Mouse (Mus musculus) heart, postnatal 0 days (tissue): ENCODE results near the gene Agpat3. TPM values are rescaled to one million over a fixed set of nuclear protein-coding genes. Genes with fewer than 3 reads are reported as not detected.

Source experiments
- ATAC-seq: fragments of 200-750 bp; cut with Nextera tagmentation; 2 replicates; pipeline ENCODE4 v1.8.0; 2017; ENCODE audit warnings: low read depth, moderate number of reproducible peaks, moderate library complexity; ENCODE audit not compliant: insufficient read depth
- DNase-seq: peaks from one replicate; pipeline ENCODE4 v3.0.0-alpha.2; 2016; ENCODE audit warnings: low spot score
- H3K27ac ChIP-seq: fragments of 300-500 bp; sonication (generic); 2 replicates; pipeline ENCODE4 v1.5.1; 2014; ENCODE audit warnings: low read depth, mild to moderate bottlenecking
- H3K27me3 ChIP-seq: fragments of 300-500 bp; sonication (generic); 2 replicates; pipeline ENCODE4 v1.6.1; 2014; ENCODE audit warnings: low read length, mixed read lengths; ENCODE audit not compliant: control insufficient read depth, insufficient read depth
- H3K36me3 ChIP-seq: fragments of 300-500 bp; sonication (generic); replicated peaks from 2 replicates; pipeline ENCODE4 v1.6.1; 2014; ENCODE audit warnings: low read length, mixed read lengths; ENCODE audit not compliant: control insufficient read depth, insufficient read depth
- H3K4me1 ChIP-seq: fragments of 300-500 bp; sonication (generic); 2 replicates; pipeline ENCODE4 v1.6.1; 2014; ENCODE audit warnings: antibody characterized with exemption; ENCODE audit not compliant: control insufficient read depth, insufficient read depth
- H3K4me2 ChIP-seq: fragments of 300-500 bp; sonication (generic); 2 replicates; pipeline ENCODE4 v1.6.1; 2014; ENCODE audit warnings: low read depth, mild to moderate bottlenecking, low read length, moderate library complexity
- H3K4me3 ChIP-seq: fragments of 300-500 bp; sonication (generic); 2 replicates; pipeline ENCODE4 v1.5.1; 2014; ENCODE audit warnings: low read depth, low read length
- H3K9ac ChIP-seq: fragments of 300-500 bp; sonication (generic); replicated peaks from 2 replicates; pipeline ENCODE4 v1.6.1; 2014; ENCODE audit warnings: low read depth, low read length, mixed read lengths
- H3K9me3 ChIP-seq: fragments of 300-500 bp; sonication (generic); replicated peaks from 2 replicates; pipeline ENCODE4 v1.6.1; 2016; ENCODE audit warnings: low read length; ENCODE audit not compliant: control insufficient read depth
- CTCF ChIP-seq: IDR thresholded peaks from 2 replicates; pipeline ENCODE4 v1.5.1; 2016; ENCODE audit warnings: antibody characterized with exemption, control low read depth, low read depth
- EP300 ChIP-seq: IDR thresholded peaks from 2 replicates; pipeline ENCODE4 v1.6.1; 2016; ENCODE audit warnings: antibody characterized with exemption, low read depth
- WGBS: fragments of 180-500 bp; shearing (Covaris S2); extraction: QIAGEN DNeasy Blood & Tissue Kit; methylation state at CpG from one replicate; pipeline ENCODE4 v1.1.7; 2014; 5-methylcytosine and 5-hydroxymethylcytosine counted together
- polyA plus RNA-seq: library from polyadenylated mRNA; unstranded; fragments of >200 nt; fragmentation: Nextera tagmentation; extraction: Ambion mirVana; gene quantifications from 2 replicates; pipeline ENCODE4 v1.2.1, GENCODE M21; 2015
- total RNA-seq: library from RNA; depleted of rRNA; stranded (reverse); fragments of >200 nt; gene quantifications from 2 replicates; pipeline ENCODE4 v1.2.3, GENCODE M21; 2014; ENCODE audit warnings: low replicate concordance

Gene Agpat3
- total and polyA plus RNA-seq, 2 experiments from 2014 or later = 164 to 182 TPM

GRCm38 (mm10) chr10:78304996-78305395, 47.3 kb downstream of the Agpat3 start:
- TF ChIP-seq EP300 (no peak), CTCF (no peak)
- Histone ChIP-seq H3K27me3 (no peaks in the 10 kb centered on the region), H3K9ac (no peak overlapping the region), H3K4me3 (no peak overlapping the region), H3K4me1 (peaks cover 20% of the 10 kb centered on the region), H3K9me3 (no peaks in the 10 kb centered on the region), H3K27ac (no peak overlapping the region), H3K4me2 (no peak overlapping the region), H3K36me3 (no peaks in the 10 kb centered on the region)
- ATAC-seq (no peak), DNase-seq (no peak)
- WGBS = 69% methylated on average over 3 of the region's 3 CpGs

DNA sequence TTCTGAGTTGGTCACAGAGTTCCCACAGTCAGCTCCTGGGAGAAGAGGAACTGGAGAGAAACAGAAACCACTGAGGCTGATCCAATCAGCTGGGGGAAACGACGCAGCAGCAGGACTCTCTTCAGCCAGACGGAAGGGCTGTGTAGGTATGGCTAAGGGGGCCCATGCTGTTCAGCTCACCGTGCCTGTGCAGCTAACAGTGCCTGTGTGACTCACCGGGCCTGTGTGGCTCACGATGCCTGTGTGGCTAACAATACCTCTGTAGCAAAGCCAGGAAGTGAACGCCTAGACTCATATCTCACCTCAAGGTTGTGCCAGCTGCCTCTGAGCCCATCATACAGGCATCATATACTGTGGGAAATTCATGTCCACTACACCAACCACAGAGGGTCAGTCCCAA, 48.6 kb downstream of the Agpat3 start:
- 51% methylated on average over 7 of the region's 7 CpGs for WGBS
- H3K4me3 ChIP-seq = no peak overlapping the region
- H3K9me3 ChIP-seq = no peaks in the 10 kb centered on the region
- 0 out of 2 replicates have a peak, but pooled peaks have one; percentile 33 for ATAC-seq
- peaks cover 24% of the 10 kb centered on the region for H3K4me1 ChIP-seq
- H3K9ac ChIP-seq = no peak overlapping the region
- H3K27ac ChIP-seq = no peak overlapping the region
- no peak overlapping the region for H3K4me2 ChIP-seq
- no peaks in the 10 kb centered on the region for H3K27me3 ChIP-seq
- TF ChIP-seq CTCF (no peak), EP300 (no peak)
- no peaks in the 10 kb centered on the region for H3K36me3 ChIP-seq
- no peak for DNase-seq

DNA sequence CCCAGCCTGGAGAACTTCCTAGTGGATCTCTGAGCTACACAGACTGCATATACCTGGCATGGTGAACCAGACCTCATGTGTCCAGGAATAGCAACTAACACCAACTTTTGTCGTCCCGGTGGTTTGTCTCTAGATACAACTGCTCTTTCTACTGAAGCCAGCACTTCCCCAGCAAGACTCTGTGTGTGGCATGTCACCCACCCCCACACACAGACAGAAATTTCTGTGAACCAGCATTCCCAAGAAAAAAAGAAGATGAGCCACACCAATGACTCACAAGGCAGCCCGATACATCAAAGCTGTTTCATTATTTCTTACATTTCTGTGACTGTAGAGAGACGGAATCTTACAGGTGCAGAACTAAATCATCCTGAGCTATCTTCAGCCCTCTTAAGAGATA, 52.2 kb downstream of the Agpat3 start:
- no peak for ATAC-seq
- Histone ChIP-seq H3K27me3 (no peaks in the 10 kb centered on the region), H3K4me2 (no peak overlapping the region), H3K9me3 (no peaks in the 10 kb centered on the region), H3K9ac (no peak overlapping the region), H3K4me1 (peaks cover 47% of the 10 kb centered on the region), H3K36me3 (0 out of 2 replicates have a peak, but pooled peaks cover 3% of the 10 kb centered on the region), H3K27ac (no peak overlapping the region), H3K4me3 (no peak overlapping the region)
- TF ChIP-seq EP300 = no peak
- no peak for TF ChIP-seq CTCF
- no peak for DNase-seq
- 66% methylated on average over 4 of the region's 4 CpGs for WGBS

- Histone ChIP-seq H3K9me3 (no peaks in the 10 kb centered on the region), H3K4me3 (no peak overlapping the region), H3K4me2 (peak overlapping the region; percentile 64; the same call in 1 of the 2 replicates), H3K4me1 (peaks cover 52% of the 10 kb centered on the region), H3K27ac (peak overlapping the region; percentile 99), H3K27me3 (no peaks in the 10 kb centered on the region), H3K36me3 (peaks cover 3% of the 10 kb centered on the region; the same call in 1 of the 2 replicates), H3K9ac (peak overlapping the region; percentile 64; the same call in 1 of the 2 replicates)
- DNase-seq (no peak), ATAC-seq (no peak)
- 83% methylated on average over 8 of the region's 8 CpGs for WGBS
- no peak for TF ChIP-seq EP300
- no peak for TF ChIP-seq CTCF
These were observed 53.3 kb downstream of the Agpat3 start for GRCm38 (mm10) chr10:78298651-78299644.

- H3K4me1 ChIP-seq = peaks cover 52% of the 10 kb centered on the region
- H3K4me3 ChIP-seq = peak overlapping the region; percentile 47
- peak overlapping the region; percentile 64 for H3K9ac ChIP-seq
- peaks cover 3% of the 10 kb centered on the region; the same call in 1 of the 2 replicates for H3K36me3 ChIP-seq
- peak overlapping the region; percentile 64 for H3K4me2 ChIP-seq
- TF ChIP-seq CTCF = no peak
- peak; percentile 88 for TF ChIP-seq EP300
- H3K27me3 ChIP-seq = no peaks in the 10 kb centered on the region
- ATAC-seq (peak; percentile 94), DNase-seq (peak; percentile 87)
- 11% methylated on average over 15 of the region's 15 CpGs for WGBS
- H3K9me3 ChIP-seq = no peaks in the 10 kb centered on the region
- peak overlapping the region; percentile 99 for H3K27ac ChIP-seq
These were observed 54.5 kb downstream of the Agpat3 start for GRCm38 (mm10) chr10:78297576-78298484.
